Mouse (Mus musculus): Measurements from ENCODE around the gene Itpripl2.

- TF ChIP-seq EP300 (IDR thresholded peaks at IDR 0.05; ENCODE audit: low read length), result no peak
- TF ChIP-seq CTCF (conservative IDR thresholded peaks at IDR 0.05 in 1 of 2, IDR thresholded peaks at IDR 0.05 in 1 of 2; ENCODE audit: low read depth in 2 of 2, low read length in 2 of 2), result peak; percentile 83 to 90
- peak; percentile 73 for TF ChIP-seq RAD21 (IDR thresholded peaks at IDR 0.05; ENCODE audit: low read depth, low read length)
- no peak for TF ChIP-seq NRF1 (IDR thresholded peaks at IDR 0.05; ENCODE audit: low read depth, low read length)
These were observed 54.5 kb downstream of the Itpripl2 start for GRCm38 (mm10) chr7:118437101-118437802.
